Mouse (Mus musculus): ENCODE results near the gene Rnf144a.

- TF ChIP-seq CTCF (IDR thresholded peaks at IDR 0.05; ENCODE audit: low read depth, low read length) (no peak), POLR2A (IDR thresholded peaks at IDR 0.05; ENCODE audit: extremely low read depth, insufficient read depth, low read length) (no peak)
Measured at GRCm38 (mm10) chr12:26333678-26334077, 81.4 kb downstream of the Rnf144a start.
